Mouse (Mus musculus): ENCODE measurements around the gene Esrra.
A peak's percentile ranks its signal among the peaks of the same experiment; 100 is the strongest.

Esrra gene

GRCm38 (mm10) chr19:6921647-6922567, at the start of gene Esrra:
Gene Esrra (minus strand): TSS chr19:6921813.
- peak; percentile 100 for DNase-seq

GRCm38 (mm10) chr19:6970460-6971085, 49.0 kb upstream of the Esrra start:
- no peak for DNase-seq

GRCm38 (mm10) chr19:6969665-6970381, 48.2 kb upstream of the Esrra start:
- no peak for DNase-seq

- DNase-seq, result no peak
Observed at GRCm38 (mm10) chr19:6969291-6969664, 47.7 kb upstream of the Esrra start.

- no peak for DNase-seq
Observed at GRCm38 (mm10) chr19:6968491-6969271, 47.1 kb upstream of the Esrra start.

GRCm38 (mm10) chr19:6956461-6956860, 34.8 kb upstream of the Esrra start:
- no peak for DNase-seq

- no peak for DNase-seq
Observed at GRCm38 (mm10) chr19:6955424-6955823, 33.8 kb upstream of the Esrra start.

GRCm38 (mm10) chr19:6954046-6954445, 32.4 kb upstream of the Esrra start:
- no peak for DNase-seq

GRCm38 (mm10) chr19:6952712-6953037, 31.1 kb upstream of the Esrra start:
- DNase-seq, result no peak

GRCm38 (mm10) chr19:6951994-6952711, 30.5 kb upstream of the Esrra start:
- DNase-seq, result peak; percentile 69

GRCm38 (mm10) chr19:6951381-6951968, 29.9 kb upstream of the Esrra start:
- DNase-seq, result peak; percentile 97

- peak; percentile 56 for DNase-seq
Observed at GRCm38 (mm10) chr19:6950613-6951153, 29.1 kb upstream of the Esrra start.

- DNase-seq, result no peak
Observed at GRCm38 (mm10) chr19:6949951-6950350, 28.3 kb upstream of the Esrra start.

- DNase-seq, result no peak
Observed at GRCm38 (mm10) chr19:6949532-6949931, 27.9 kb upstream of the Esrra start.

- DNase-seq, result no peak
Observed at GRCm38 (mm10) chr19:6948186-6948585, 26.6 kb upstream of the Esrra start.

- DNase-seq, result no peak
Observed at GRCm38 (mm10) chr19:6947742-6948141, 26.1 kb upstream of the Esrra start.

- DNase-seq, result no peak
Observed at GRCm38 (mm10) chr19:6943709-6944108, 22.1 kb upstream of the Esrra start.

- DNase-seq, result no peak
Observed at GRCm38 (mm10) chr19:6942764-6943163, 21.2 kb upstream of the Esrra start.

GRCm38 (mm10) chr19:6942249-6942691, 20.7 kb upstream of the Esrra start, which contains the start of gene Gpr137:
Gene Gpr137 (minus strand): TSS chr19:6942480.
- peak; percentile 95 for DNase-seq

GRCm38 (mm10) chr19:6941372-6942248, 20.0 kb upstream of the Esrra start, which contains the start of gene Bad:
Gene Bad (plus strand): TSS chr19:6941861.
- peak; percentile 92 for DNase-seq
